Mouse (Mus musculus): ENCODE measurements at regions not wholly inside any gene's neighbourhood (a gene's known extent, or its start where the extent isn't known, plus 50 kb on each side); places are given as distances from the start of the nearest gene placed in this dataset.

- no peaks in the 10 kb centered on the region for H3K27me3 ChIP-seq (ENCODE audit: control insufficient read depth, insufficient read depth, low read length)
- TF ChIP-seq EP300 (IDR thresholded peaks at IDR 0.05; ENCODE audit: low read depth) (no peak), CTCF (IDR thresholded peaks at IDR 0.05; ENCODE audit: low read depth) (no peak)
- H3K9ac ChIP-seq (replicated peaks), result no peak overlapping the region
- no peak overlapping the region for H3K4me2 ChIP-seq (ENCODE audit: low read depth)
- no peaks in the 10 kb centered on the region for H3K9me3 ChIP-seq (ENCODE audit: control insufficient read depth, low read length)
- whole genome bisulfite sequencing (ENCODE audit: insufficient replicate concordance), result 77% methylated on average over 16 of the region's 16 CpGs
- no peak overlapping the region for H3K4me3 ChIP-seq (ENCODE audit: insufficient read depth in 1 of 2, low read depth in 2 of 2, low read length in 2 of 2)
- no peak for ATAC-seq (ENCODE audit: insufficient read depth)
- peaks cover 0 to 6% of the 10 kb centered on the region in 2 experiments; a peak in 2 of 4 replicates for H3K4me1 ChIP-seq (replicated peaks; ENCODE audit: control insufficient read depth in 2 of 2, insufficient read depth in 2 of 2, low read length in 1 of 2)
- no peak overlapping the region for H3K27ac ChIP-seq
- no peak for DNase-seq (ENCODE audit: low read depth in 3 of 3, low spot score in 3 of 3)
- no peaks in the 10 kb centered on the region for H3K36me3 ChIP-seq (replicated peaks; ENCODE audit: control insufficient read depth, insufficient read depth, low read depth)
These were observed 65.1 kb upstream of the Ralgps2 start for GRCm38 (mm10) chr1:157004312-157005074.

- ATAC-seq (ENCODE audit: insufficient read depth), result no peak
- DNase-seq (ENCODE audit: low read depth in 3 of 3, low spot score in 3 of 3), result no peak
- no peak overlapping the region for H3K9ac ChIP-seq (replicated peaks)
- 75% methylated on average over 7 of the region's 7 CpGs for WGBS (ENCODE audit: insufficient replicate concordance)
- no peaks in the 10 kb centered on the region for H3K9me3 ChIP-seq (ENCODE audit: control insufficient read depth, low read length)
- H3K4me3 ChIP-seq (ENCODE audit: insufficient read depth in 1 of 2, low read depth in 2 of 2, low read length in 2 of 2), result no peak overlapping the region
- H3K4me1 ChIP-seq (replicated peaks; ENCODE audit: control insufficient read depth in 2 of 2, insufficient read depth in 2 of 2, low read length in 1 of 2), result peaks cover 0 to 6% of the 10 kb centered on the region in 2 experiments; a peak in 2 of 4 replicates
- no peak for TF ChIP-seq EP300 (IDR thresholded peaks at IDR 0.05; ENCODE audit: low read depth)
- no peak for TF ChIP-seq CTCF (IDR thresholded peaks at IDR 0.05; ENCODE audit: low read depth)
- no peak overlapping the region for H3K27ac ChIP-seq
- H3K27me3 ChIP-seq (ENCODE audit: control insufficient read depth, insufficient read depth, low read length), result no peaks in the 10 kb centered on the region
- H3K4me2 ChIP-seq (ENCODE audit: low read depth), result no peak overlapping the region
- no peaks in the 10 kb centered on the region for H3K36me3 ChIP-seq (replicated peaks; ENCODE audit: control insufficient read depth, insufficient read depth, low read depth)
These were observed 63.6 kb upstream of the Ralgps2 start for GRCm38 (mm10) chr1:157003034-157003433.

DNA sequence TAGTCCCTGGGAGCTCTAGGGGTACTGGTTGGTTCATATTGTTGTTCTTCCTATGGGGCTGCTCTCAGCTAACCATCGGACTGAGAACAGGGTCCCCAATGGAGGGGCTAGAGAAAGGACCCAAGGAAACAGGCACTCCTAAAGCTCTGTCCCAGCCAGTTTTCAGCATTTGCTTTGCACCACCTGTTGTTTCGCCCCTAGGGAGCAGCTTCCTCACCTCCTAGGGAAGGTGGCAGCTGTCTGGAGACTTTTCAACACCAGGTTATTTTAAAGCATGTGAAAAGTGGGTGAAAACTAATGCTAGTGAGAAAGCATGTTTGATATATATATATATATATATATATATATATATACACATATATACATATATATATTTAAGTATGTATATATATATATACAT lies 62.8 kb upstream of the Ralgps2 start:
- H3K4me3 ChIP-seq (ENCODE audit: insufficient read depth in 1 of 2, low read depth in 2 of 2, low read length in 2 of 2), result no peak overlapping the region
- H3K4me2 ChIP-seq (ENCODE audit: low read depth), result no peak overlapping the region
- TF ChIP-seq CTCF (IDR thresholded peaks at IDR 0.05; ENCODE audit: low read depth) (no peak), EP300 (IDR thresholded peaks at IDR 0.05; ENCODE audit: low read depth) (no peak)
- WGBS (ENCODE audit: insufficient replicate concordance), result 61% methylated on average over 2 of the region's 2 CpGs
- DNase-seq (ENCODE audit: low read depth in 3 of 3, low spot score in 3 of 3) (no peak), ATAC-seq (ENCODE audit: insufficient read depth) (no peak)
- no peaks in the 10 kb centered on the region for H3K9me3 ChIP-seq (ENCODE audit: control insufficient read depth, low read length)
- no peak overlapping the region for H3K27ac ChIP-seq
- H3K36me3 ChIP-seq (replicated peaks; ENCODE audit: control insufficient read depth, insufficient read depth, low read depth), result no peaks in the 10 kb centered on the region
- H3K27me3 ChIP-seq (ENCODE audit: control insufficient read depth, insufficient read depth, low read length), result no peaks in the 10 kb centered on the region
- H3K4me1 ChIP-seq (replicated peaks; ENCODE audit: control insufficient read depth in 2 of 2, insufficient read depth in 2 of 2, low read length in 1 of 2), result peaks cover 0 to 5% of the 10 kb centered on the region in 2 experiments; a peak in 2 of 4 replicates
- no peak overlapping the region for H3K9ac ChIP-seq (replicated peaks)

DNA sequence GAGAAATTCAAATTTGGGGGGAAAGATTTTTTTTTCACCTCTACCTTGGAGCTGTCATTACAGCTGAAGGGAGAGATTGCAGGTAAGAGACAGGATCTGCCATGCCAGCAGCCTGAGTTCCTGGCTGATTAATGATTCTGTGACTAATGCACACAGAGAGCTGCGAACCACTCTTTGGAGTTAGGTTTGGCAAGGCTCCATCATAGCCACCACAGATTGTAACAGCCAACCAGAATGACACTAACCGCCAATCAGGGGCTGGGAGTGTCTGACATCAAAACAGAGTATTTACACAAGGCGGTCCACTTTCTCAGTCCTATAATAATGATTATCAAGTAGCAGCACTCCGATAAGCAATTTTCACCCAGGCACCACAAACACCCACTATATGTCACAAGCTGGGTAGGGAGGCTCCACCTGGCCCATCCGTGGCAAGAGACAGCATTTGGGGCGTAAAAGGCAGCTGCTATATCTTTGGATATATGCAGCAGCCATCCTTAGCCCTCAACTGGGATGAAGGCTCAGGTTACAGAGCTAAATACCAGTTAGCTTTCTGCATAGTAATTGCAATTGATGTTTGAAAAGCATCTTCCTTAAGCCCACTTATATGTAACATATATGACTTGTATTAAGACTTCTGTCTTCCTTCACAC lies 61.7 kb upstream of the Ralgps2 start:
- H3K27ac ChIP-seq, result no peak overlapping the region
- ATAC-seq (ENCODE audit: insufficient read depth), result no peak
- H3K4me1 ChIP-seq (replicated peaks; ENCODE audit: control insufficient read depth in 2 of 2, insufficient read depth in 2 of 2, low read length in 1 of 2), result peaks cover 0 to 9% of the 10 kb centered on the region in 2 experiments; a peak in 2 of 4 replicates
- DNase-seq (ENCODE audit: low read depth in 3 of 3, low spot score in 3 of 3), result no peak
- no peak overlapping the region for H3K4me3 ChIP-seq (ENCODE audit: insufficient read depth in 1 of 2, low read depth in 2 of 2, low read length in 2 of 2)
- H3K4me2 ChIP-seq (ENCODE audit: low read depth), result no peak overlapping the region
- H3K9ac ChIP-seq (replicated peaks), result no peak overlapping the region
- H3K9me3 ChIP-seq (ENCODE audit: control insufficient read depth, low read length), result no peaks in the 10 kb centered on the region
- no peaks in the 10 kb centered on the region for H3K27me3 ChIP-seq (ENCODE audit: control insufficient read depth, insufficient read depth, low read length)
- WGBS (ENCODE audit: insufficient replicate concordance), result 60% methylated on average over 6 of the region's 6 CpGs
- TF ChIP-seq EP300 (IDR thresholded peaks at IDR 0.05; ENCODE audit: low read depth), result no peak
- TF ChIP-seq CTCF (IDR thresholded peaks at IDR 0.05; ENCODE audit: low read depth), result no peak
- no peaks in the 10 kb centered on the region for H3K36me3 ChIP-seq (replicated peaks; ENCODE audit: control insufficient read depth, insufficient read depth, low read depth)

DNA sequence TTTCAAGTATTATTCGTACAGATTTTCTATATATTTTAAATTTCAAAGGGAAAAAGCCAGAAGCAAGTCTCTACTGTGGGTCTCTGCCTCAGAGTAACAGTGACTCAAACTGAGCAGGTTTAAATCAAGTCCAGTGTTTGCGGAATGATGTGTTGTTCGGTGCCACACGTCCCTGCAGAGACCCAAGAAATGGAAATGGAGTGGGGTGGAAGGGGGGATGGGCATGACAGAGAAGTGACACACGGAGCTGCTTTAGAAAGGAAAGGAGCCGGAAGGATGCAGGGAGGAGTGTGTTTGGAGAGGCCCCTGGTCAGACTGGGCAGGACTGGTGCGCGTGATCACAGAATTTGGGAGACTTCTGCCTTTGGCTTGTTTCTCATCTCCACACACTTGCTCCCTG lies 60.5 kb upstream of the Ralgps2 start:
- TF ChIP-seq EP300 (IDR thresholded peaks at IDR 0.05; ENCODE audit: low read depth) (no peak), CTCF (IDR thresholded peaks at IDR 0.05; ENCODE audit: low read depth) (no peak)
- WGBS (ENCODE audit: insufficient replicate concordance), result 56% methylated on average over 8 of the region's 8 CpGs
- ATAC-seq (ENCODE audit: insufficient read depth) (no peak), DNase-seq (ENCODE audit: low read depth in 3 of 3, low spot score in 3 of 3) (no peak)
- Histone ChIP-seq H3K4me1 (replicated peaks; ENCODE audit: control insufficient read depth in 2 of 2, insufficient read depth in 2 of 2, low read length in 1 of 2) (peaks cover 5 to 20% of the 10 kb centered on the region in 2 experiments), H3K4me3 (ENCODE audit: insufficient read depth in 1 of 2, low read depth in 2 of 2, low read length in 2 of 2) (no peak overlapping the region), H3K36me3 (replicated peaks; ENCODE audit: control insufficient read depth, insufficient read depth, low read depth) (no peaks in the 10 kb centered on the region), H3K27me3 (ENCODE audit: control insufficient read depth, insufficient read depth, low read length) (no peaks in the 10 kb centered on the region), H3K9ac (replicated peaks) (no peak overlapping the region), H3K9me3 (ENCODE audit: control insufficient read depth, low read length) (no peaks in the 10 kb centered on the region), H3K4me2 (ENCODE audit: low read depth) (no peak overlapping the region), H3K27ac (no peak overlapping the region)
